Mouse (Mus musculus): ENCODE data around the gene Nfe2l2.

Gene Nfe2l2

DNA sequence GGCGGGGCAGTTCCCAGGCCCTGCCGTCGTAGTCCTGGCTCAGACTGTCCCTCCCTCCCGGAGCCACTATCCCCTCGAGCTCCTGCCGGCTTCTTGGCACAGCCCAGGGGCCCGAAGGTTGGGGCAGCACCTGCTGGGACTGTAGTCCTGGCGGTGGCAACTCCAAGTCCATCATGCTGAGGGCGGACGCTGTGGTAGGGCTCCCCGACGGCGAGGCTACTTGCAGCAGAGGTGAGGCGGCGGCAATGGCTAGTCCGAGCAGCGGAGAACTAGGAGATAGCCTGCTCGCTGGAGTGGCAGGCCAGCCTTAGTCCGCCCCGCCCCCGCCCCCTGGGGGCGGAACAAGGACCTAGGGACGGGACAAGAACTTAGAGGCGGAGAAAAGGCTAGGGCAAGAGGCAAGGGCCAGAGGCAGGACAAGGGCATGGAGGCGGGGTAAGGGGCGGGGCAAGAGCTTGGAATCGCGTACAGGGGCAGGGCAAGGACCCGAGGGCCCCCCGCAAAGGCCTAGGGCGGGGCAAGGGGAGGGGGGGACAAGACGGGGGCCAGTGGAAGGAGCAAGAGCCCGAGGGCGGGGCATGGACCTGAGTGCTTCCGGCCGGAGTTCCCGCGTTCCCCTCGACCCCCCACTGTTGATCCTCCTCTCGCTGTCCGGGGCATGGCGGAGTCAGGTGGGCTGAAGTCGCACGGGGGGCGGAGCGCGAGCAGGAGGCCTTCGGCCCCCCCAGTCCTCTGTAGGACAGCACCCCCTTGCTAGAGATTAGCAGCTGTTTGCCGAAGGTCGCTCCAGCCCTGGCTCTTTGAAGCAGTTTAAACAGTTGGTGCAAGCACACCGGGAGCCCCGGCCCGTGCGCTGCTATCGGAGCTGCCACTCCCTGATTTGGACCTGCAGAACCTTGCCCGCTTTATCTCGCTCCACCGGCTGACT, at the start of gene Nfe2l2:
Gene Nfe2l2, minus strand, starts transcription at position 408 of the 928 bp plus-strand sequence.
- peak; percentile 98 for DNase-seq (ENCODE audit: low spot score)

DNA sequence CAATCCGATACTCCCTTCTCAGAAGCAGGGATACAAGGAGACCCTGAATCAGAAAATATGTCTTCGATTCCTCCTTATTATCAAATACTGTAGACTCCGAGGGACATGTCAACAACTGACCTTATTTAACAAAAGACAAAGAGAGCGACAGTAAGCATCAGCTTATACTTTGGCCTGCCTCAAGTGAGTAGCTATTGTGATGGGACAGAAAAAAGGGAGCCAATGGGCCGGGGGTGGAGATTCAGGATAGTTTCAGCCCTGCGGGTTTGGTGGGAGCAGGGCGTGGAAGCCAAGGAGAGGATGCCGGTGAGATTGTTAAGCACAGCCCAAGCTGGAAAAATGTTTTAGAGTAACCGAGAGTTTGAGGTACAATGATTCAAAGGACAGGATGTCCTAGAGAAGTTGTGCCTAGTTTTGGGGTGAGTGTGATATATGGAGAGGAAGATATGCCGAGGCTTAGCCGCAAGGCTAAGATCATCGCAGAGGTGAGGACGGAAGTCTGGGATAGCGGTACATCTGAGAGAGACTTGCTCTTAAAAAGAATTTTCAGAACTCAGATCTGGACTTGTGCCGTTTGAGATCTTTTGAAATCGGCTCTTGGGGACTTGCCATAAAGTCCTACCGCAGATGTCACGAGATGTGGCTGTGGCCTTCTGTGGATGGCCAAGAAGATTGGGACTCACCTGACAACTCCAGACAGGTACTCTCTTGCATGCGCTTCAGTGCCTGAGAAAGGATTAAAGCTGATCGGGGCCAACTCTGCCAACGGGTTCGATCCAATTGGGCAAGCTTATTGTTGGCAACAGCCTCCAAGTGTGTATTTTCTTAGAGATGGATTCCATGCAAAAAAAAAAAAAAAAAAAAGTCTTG, 48.1 kb upstream of the Nfe2l2 start:
- no peak for DNase-seq (ENCODE audit: low spot score)

DNA sequence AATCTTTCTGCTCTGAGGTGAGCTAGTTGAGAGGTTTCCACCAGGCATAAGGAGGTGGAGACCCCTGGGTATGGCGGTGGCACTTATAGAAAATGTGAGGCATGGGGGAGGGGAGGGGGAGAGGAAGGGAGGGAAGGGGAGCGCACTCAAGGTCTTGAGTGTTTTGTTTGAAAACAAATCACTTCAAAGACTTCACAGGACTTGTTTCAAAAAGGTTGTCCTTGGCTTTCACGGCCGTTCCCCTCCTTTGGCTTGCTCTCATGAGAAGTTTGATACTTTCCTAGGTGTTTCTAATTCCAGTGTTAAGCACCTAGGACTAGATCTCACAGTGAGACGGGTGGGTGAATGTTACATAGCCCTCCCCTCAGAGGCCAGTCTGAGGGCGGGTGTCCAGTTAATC, 47.5 kb upstream of the Nfe2l2 start:
- no peak for DNase-seq (ENCODE audit: low spot score)

DNA sequence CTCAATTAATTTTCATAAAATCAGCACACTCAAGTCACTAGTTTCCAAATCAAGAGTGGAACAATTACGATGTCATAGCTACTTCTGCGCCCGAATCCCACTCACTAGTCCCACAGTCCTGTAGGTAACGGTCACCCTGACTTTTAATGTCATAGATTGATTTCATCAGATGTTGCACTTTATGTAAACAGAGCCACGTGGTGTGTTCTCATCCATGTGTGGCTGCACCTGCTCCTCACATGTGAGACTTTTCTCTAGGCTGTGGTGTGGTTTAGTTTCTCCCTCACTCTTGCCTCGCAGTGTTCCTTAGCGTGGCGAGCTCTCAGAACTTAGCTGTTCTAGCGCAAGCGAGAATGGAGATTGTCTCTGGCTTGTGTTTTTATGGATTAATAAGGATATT, 46.4 kb upstream of the Nfe2l2 start:
- no peak for DNase-seq (ENCODE audit: low spot score)

DNA sequence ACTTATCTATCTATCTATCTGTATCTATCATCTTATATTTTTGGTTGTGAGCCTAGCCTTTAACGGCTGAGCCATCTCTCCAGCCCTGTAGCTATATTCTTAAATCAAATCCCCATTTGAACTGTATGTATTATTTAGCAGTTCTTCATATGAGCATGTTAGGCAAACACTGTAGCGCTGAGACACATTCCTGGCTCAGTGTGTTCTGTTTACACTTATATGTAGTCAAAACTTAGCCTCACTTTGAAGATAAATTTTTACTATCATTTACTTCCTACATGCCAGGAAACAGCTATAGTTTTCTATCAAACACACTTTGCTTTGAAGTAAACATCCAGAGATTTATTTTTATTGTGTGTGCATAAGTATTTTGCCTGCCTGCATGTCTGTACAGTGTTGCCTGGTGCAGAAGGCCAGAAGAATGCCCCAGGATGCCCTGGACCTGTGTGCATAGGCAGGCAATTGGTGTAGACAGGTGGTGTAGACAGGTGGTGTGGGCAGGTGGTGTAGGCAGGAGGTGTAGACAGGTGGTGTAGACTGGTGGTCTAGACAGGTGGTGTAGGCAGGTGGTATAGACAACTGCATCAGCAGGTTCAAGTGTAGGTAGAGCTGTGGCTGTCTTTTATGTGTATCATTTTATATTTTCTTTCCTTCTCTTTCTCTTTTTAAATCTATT, 45.7 kb upstream of the Nfe2l2 start:
- DNase-seq (ENCODE audit: low spot score) = no peak

DNA sequence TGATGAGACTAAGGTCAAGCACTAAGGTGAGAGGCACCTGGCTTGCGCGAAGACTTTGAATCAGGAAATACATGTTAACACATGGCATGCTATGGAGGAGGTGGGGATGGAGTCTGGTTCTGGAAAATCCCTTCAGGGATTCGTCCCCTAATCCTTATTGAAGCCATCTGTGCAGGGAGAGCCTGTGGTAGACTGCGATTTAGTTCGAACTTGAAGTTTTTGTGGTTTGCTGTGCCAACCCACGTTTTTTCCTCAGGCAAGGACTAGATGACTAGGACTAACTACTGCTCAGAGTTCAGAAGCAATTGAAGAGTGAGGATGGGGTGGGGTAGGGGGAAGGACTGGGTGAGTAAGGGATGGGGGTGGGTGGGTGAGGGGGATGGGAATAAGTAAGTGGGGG, 44.4 kb upstream of the Nfe2l2 start:
- DNase-seq (ENCODE audit: low spot score) = no peak

DNA sequence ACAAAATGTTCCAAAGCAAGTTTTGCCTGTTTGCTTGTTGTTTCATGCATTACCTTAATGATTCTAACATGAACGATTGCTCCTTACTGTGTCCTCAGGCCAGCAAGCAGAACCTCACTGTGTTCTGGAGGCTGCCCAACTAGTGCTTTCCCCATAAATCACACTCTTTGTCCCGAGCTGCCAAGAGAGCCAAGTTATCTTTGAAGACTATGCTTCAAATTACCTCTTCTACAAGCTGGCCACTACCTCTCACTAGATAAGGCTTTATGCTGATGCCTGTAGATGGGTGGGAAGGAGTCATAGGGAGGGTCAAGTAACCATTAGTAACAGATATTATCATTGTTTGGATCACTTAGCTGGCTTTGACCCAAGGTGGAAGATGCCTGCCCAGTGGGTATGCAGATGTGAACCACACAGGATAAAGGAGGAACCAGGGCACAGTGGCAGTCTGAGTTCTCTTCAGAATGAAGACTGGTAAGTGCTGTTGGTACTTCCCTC, 32.6 kb upstream of the Nfe2l2 start:
- DNase-seq (ENCODE audit: low spot score) = peak; percentile 34

DNA sequence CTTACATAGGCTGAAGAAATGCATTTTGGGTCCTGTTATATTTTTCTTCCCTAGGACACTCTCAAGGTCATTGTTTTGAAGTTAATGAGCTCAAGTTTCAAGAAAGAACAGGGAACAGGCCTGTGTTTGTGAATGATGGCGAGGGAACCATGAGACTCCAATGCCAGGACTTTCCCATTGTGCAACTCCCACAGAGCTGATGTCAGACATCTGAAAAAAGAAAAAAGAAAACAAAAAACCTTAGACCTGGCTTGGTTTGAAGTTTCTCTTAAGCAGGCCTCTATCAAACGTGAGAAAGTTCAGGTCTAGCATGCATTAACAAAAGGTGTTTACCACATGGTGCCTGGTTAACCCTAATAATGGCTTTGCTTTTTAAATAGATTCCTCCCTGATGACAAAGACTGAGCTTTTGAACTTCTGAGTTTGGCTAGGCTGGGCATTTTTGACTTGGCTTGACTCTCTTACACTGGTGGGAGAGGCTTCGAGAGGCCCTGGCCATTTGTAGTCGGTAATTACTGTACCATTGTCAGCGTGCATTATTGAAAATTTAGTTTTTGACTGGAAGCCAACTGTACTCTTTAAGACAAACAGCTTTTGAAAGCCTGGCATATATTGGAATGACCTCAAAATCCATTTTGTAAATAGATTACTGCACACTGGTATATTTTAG, 29.9 kb upstream of the Nfe2l2 start:
- no peak for DNase-seq (ENCODE audit: low spot score)

DNA sequence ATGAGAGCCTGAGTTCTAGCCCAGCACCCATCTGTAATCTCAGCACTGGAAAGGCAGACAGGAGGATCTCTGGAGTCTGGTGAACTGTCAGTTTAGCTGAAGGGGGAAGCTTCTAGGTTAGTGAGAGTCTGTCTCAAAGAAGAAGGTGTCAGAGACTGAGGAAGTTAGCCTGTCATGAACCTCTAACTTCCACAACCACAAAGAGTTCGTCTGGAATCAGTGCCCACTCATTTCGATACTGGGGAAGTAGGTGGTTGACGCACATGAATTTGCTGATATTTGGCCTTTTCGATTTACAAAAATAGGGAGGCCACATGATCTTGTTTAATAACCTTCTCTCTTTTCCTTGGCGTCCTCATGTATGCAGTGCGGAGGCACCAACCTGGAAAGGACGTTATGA, 28.7 kb upstream of the Nfe2l2 start:
- DNase-seq (ENCODE audit: low spot score) = no peak

DNA sequence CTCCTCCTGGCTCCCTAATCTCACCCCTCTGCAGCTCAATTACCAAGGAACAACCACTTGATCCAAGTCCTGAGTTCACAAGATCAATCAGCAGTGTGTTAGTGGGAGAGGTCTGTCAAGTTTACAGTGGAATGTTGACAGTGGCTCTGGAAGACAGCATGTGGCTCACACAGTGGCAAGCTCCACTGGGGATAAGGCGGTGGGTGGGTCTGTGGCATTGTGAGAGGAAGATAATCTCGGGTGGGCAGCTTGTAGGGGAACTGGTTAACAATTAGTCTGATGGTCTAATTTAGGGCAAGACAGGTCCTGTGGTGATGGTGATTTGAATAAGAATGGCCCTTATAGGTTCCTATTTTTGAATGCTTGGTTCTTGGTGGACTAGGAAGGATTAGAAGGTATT, 27.5 kb upstream of the Nfe2l2 start:
- no peak for DNase-seq (ENCODE audit: low spot score)

DNA sequence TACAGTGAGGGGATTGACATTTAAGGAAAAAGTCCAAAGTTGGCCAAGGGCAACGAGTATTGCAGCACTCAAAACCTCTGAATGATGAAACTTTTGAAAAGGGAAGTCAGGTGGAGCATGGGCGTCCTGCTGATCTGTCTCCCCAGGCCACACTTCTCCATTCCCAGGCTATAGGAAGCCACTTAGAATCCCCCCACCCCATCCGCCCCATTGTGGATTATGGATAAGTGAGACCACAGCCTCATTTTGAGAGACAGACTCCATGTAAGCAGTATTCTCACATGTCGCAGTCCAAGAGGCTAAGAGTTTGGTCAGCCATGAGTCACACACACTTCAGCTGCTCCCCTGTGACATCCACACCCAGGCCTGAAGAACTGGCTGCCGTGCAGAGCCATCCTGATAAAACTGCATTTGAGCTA, 26.8 kb upstream of the Nfe2l2 start:
- DNase-seq (ENCODE audit: low spot score) = no peak

DNA sequence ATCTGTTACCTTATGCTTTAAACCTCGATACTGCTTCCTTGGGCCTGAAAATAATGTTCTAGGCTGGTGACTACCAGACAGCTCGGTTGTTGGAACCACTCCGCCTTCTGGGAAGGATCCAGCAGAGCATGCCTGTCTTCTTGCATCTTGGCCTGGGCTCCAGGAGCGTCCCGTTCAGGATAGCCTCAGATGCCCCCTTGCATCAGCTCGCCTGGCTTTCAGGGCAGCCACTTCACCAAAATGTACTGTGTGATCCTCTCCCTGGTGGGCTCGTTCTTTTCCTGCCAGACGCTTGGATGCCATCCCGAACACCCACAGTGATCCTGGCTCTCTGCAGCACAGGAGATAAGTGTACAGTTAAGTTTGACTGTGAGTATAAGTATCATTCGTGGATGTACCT, 25.6 kb upstream of the Nfe2l2 start:
- DNase-seq (ENCODE audit: low spot score) = no peak

DNA sequence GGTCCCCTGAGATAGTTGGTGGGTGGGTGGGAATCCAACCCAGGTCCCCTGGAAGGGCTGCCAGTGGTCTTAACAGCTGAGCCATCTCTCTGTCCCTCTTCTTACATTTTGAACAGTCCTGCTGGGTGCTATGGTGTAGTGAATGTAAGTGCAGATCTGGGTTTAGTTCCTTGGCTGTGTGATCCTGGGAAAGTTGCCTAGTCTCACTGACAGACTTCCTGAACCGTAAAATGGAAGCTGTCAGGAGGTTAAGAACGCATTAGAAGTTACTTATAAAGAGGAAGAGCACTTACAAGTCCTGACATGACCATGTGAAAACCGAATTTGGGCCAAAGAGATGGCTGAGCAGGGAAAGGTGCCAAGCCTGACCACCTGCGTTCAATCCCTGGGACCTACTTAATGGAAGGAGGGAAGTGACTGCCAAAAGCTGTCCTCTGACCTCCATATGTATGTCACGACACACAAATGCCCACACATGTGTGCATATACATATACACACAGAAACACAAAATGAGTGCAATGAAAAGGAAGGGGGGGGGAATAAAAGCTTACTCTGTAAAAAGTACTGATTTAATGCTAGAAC, 20.5 kb upstream of the Nfe2l2 start:
- DNase-seq (ENCODE audit: low spot score) = no peak

DNA sequence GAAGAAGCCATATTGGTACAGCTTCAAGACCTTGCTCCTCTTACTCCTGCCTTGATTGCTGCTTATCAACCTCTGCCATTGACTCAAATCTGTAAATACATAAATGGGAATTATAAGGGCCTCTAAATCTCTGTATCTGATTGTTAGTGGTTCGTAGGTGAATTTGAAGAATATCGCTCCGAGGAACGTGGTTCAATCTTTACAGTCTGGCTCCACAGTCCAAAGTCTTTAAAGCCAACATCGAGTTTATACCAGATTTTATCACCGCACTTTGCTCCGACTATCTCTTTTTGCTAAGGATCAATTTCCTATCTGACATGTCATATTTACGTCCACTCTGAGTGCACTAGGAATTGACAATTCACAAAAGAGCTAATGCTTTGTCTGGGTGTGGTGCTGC, 19.0 kb upstream of the Nfe2l2 start:
- no peak for DNase-seq (ENCODE audit: low spot score)

DNA sequence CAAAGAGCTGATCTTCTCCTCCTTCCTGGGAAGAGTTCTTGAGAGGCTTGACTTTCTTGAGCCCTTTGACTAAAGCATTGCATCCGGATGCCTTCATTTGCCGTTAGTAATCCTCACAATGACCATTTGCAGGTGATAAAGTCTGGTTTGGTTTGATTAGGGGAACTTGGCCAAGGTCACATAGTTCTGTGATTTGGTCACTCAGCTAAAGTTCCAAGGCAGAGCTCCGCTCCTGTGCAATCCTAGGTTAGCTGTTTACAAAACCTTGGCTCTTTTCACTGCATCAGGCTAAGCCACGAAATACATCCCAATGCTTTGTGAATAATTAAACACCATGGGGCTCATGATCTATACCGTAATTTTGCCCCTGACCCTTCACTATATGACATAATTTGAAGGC, 18.5 kb upstream of the Nfe2l2 start:
- DNase-seq (ENCODE audit: low spot score) = no peak

DNA sequence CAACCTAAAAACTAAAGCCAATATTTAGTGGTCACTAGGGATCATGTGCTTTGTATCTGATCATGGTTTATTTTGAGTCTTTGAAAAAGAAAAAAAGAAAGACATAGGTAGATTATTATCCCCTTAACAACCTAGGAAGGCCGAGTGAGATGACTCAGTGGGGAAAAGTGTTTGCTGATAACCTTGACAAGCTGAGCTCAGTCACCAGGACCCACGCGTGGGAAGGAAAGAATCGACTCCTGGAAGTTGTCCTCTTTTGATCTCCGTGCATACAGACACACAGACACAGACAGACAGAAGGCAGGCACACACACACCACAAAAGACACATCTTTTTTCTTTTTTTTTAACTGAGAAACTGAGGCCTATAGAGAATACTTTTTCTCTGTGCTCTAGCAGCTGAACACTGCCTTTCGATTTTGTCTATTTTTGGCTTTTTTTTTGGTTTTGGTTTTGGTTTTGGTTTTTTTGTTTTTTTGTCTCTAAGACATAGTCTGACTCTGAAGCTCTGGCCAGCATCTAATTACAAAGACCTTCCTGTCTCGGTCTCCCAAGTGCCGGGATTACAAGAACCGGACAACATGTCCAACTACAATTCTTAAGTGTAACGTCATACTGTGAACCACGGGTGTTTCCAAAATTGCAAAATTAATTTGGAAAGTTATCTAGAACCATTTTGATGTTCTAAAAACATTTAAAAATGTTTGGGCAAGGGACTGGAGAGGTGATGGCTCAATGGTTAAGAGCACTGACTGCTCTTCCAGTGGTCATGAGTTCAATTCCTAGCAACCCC, 16.0 kb upstream of the Nfe2l2 start:
- no peak for DNase-seq (ENCODE audit: low spot score)

DNA sequence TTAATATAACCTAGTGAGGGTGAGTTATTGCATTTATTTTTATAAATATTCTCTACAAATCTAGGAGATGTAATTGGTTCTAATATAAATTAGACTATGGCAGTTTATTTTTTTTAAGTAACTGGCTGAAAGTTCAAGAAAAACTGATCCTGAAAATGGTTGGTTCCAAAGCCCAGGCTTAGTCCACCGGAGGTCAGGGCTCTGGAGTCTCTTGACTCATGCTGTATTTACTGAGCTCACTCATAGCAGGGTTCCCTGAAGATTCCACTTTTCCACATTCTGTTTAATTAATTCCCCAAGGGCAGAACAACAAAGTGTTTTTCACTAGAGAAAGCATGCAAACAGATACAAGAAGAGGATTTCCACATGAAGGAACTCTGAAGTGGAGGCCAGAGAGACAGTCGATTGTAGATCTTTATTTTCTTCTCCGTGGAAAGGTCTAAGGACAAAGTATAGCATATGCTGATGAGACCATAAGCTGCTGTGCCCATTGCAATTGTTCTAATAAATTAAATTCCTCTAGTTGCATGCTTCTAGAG, 15.0 kb upstream of the Nfe2l2 start:
- DNase-seq (ENCODE audit: low spot score) = no peak

DNA sequence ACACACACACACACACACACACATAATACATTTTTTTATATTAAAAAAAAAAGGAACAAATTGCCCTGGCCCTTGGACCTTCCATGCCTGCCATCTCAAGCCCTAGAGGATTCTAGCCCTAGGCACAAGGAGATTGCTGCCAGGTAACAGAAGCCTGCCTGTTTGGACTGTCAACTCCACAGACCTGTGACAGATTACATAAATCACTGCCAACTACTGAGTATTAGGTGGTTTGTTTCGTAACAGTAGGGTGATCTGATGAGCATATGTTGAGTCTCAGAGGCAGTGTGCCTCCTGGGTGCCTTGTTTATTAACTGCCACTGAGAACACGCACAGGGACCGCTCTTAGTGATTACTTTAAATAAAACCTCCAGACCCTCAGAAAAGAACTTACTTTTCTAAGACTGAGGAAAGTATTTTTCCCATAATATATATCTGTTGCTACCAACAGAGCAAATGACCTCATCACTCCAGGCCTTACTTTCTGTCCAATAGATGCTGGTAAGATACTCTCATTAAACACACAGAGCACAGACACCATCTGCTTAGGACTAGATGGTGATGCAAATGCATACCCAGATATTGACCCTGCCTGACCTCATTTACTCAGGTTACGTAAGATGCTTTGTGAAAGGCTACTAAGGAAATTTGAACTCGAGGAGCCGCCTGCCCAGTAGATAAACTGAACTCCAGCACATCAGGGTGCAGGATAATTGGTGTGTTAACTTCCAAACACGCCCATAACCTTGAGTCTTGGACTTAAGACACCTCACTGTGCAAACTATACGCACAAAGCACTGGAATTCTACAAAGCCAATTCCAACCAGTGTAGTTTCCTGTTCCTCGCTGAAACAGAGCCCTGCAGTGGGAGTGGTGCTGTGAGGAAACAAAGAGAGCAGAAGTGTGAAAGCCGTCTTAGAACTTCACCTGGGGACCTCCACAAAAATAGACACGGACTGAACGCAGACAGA, 11.9 kb upstream of the Nfe2l2 start:
- DNase-seq (ENCODE audit: low spot score) = no peak

DNA sequence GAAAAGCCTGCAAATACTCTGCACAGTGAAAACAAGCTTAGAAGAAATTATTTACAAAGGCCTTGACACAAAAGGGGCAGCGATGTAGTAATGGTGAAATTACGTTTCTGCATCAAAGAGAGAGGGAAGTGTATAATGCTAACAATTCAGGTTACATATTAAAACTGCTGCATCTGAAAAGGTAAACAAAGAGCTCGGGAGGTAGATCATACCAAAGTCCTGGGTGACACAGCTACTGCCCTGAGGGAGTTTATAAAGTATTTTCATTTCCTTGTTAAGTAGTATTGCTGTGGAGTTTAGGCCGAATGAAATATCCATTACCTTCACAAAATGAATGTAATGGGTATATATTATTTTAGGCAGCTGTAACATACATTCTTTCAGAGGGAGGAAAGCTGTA, 10.3 kb upstream of the Nfe2l2 start:
- DNase-seq (ENCODE audit: low spot score) = no peak
